Mouse (Mus musculus): ENCODE data around the gene Lingo1. TPM values are rescaled to one million over a fixed set of nuclear protein-coding genes. Genes with fewer than 3 reads are reported as not detected.

Gene Lingo1
- polyA plus RNA-seq, 1 experiment: 1.2 TPM

GRCm38 (mm10) chr9:56841864-56842263, 45.6 kb upstream of the Lingo1 start:
- TF ChIP-seq SRF (IDR thresholded peaks at IDR 0.05; ENCODE audit: control insufficient read depth, insufficient read length, low read depth) (no peak), POLR2AphosphoS2 (IDR thresholded peaks at IDR 0.05; ENCODE audit: insufficient read length, low read depth) (no peak), USF1 (IDR thresholded peaks at IDR 0.05; ENCODE audit: low read depth) (no peak), MAX (IDR thresholded peaks at IDR 0.05; ENCODE audit: low read depth) (no peak), MYOG (IDR thresholded peaks at IDR 0.05; ENCODE audit: control insufficient read depth in 1 of 3, insufficient read depth in 1 of 3, insufficient read length in 2 of 3, low read depth in 2 of 3) (no peak), E2F4 (IDR thresholded peaks at IDR 0.05; ENCODE audit: insufficient read depth) (no peak), TCF3 (IDR thresholded peaks at IDR 0.05; ENCODE audit: insufficient read length, low read depth) (no peak), MYOD1 (IDR thresholded peaks at IDR 0.05; ENCODE audit: control insufficient read depth in 1 of 3, insufficient read length in 2 of 3, low read depth in 2 of 3) (no peak), REST (IDR thresholded peaks at IDR 0.05; ENCODE audit: insufficient read depth, insufficient read length) (no peak)
- H3K27me3 ChIP-seq (ENCODE audit: control insufficient read depth, insufficient read depth, insufficient read length): peaks cover 10% of the 10 kb centered on the region
- H3K79me2 ChIP-seq (ENCODE audit: control insufficient read depth, insufficient read depth): no peaks in the 10 kb centered on the region
- no peak overlapping the region for H3K4me2 ChIP-seq (ENCODE audit: low read depth)
- no peak overlapping the region for H3K4me3 ChIP-seq
- H3K36me3 ChIP-seq (ENCODE audit: control insufficient read depth, insufficient read depth): no peaks in the 10 kb centered on the region
- H3ac ChIP-seq (ENCODE audit: control insufficient read depth, insufficient read length): no peak overlapping the region

GRCm38 (mm10) chr9:56840721-56841120, 44.5 kb upstream of the Lingo1 start:
- Histone ChIP-seq H3ac (ENCODE audit: control insufficient read depth, insufficient read length) (no peak overlapping the region), H3K27me3 (ENCODE audit: control insufficient read depth, insufficient read depth, insufficient read length) (peaks cover 10% of the 10 kb centered on the region), H3K36me3 (ENCODE audit: control insufficient read depth, insufficient read depth) (no peaks in the 10 kb centered on the region), H3K4me2 (ENCODE audit: low read depth) (no peak overlapping the region), H3K4me3 (no peak overlapping the region), H3K79me2 (ENCODE audit: control insufficient read depth, insufficient read depth) (no peaks in the 10 kb centered on the region)
- TF ChIP-seq CEBPB (IDR thresholded peaks at IDR 0.05; ENCODE audit: insufficient read depth, poor library complexity, severe bottlenecking) (no peak), E2F4 (IDR thresholded peaks at IDR 0.05; ENCODE audit: insufficient read depth) (no peak), SRF (IDR thresholded peaks at IDR 0.05; ENCODE audit: control insufficient read depth, insufficient read length, low read depth) (no peak), USF1 (IDR thresholded peaks at IDR 0.05; ENCODE audit: low read depth) (no peak)

- Histone ChIP-seq H3K4me2 (ENCODE audit: low read depth) (no peak overlapping the region), H3K4me3 (no peak overlapping the region), H3K27me3 (ENCODE audit: control insufficient read depth, insufficient read depth, insufficient read length) (peaks cover 14% of the 10 kb centered on the region), H3ac (ENCODE audit: control insufficient read depth, insufficient read length) (no peak overlapping the region), H3K36me3 (ENCODE audit: control insufficient read depth, insufficient read depth) (no peaks in the 10 kb centered on the region), H3K79me2 (ENCODE audit: control insufficient read depth, insufficient read depth) (no peaks in the 10 kb centered on the region)
- TF ChIP-seq USF1 (IDR thresholded peaks at IDR 0.05; ENCODE audit: low read depth) (no peak), SRF (IDR thresholded peaks at IDR 0.05; ENCODE audit: control insufficient read depth, insufficient read length, low read depth) (no peak), MYOG (IDR thresholded peaks at IDR 0.05; ENCODE audit: control insufficient read depth in 1 of 3, insufficient read depth in 1 of 3, insufficient read length in 2 of 3, low read depth in 2 of 3) (no peak), TCF12 (IDR thresholded peaks at IDR 0.05; ENCODE audit: insufficient read depth, poor library complexity, severe bottlenecking) (no peak), POLR2AphosphoS2 (IDR thresholded peaks at IDR 0.05; ENCODE audit: insufficient read length, low read depth) (no peak), MAX (IDR thresholded peaks at IDR 0.05; ENCODE audit: low read depth) (no peak), REST (IDR thresholded peaks at IDR 0.05; ENCODE audit: insufficient read depth, insufficient read length) (no peak), E2F4 (IDR thresholded peaks at IDR 0.05; ENCODE audit: insufficient read depth) (no peak), TCF3 (IDR thresholded peaks at IDR 0.05; ENCODE audit: insufficient read length, low read depth) (no peak), POLR2A (IDR thresholded peaks at IDR 0.05; ENCODE audit: insufficient read length, low read depth) (no peak), CEBPB (IDR thresholded peaks at IDR 0.05; ENCODE audit: insufficient read depth, poor library complexity, severe bottlenecking) (no peak), MYOD1 (IDR thresholded peaks at IDR 0.05; ENCODE audit: control insufficient read depth in 1 of 3, insufficient read length in 2 of 3, low read depth in 2 of 3) (no peak)
Observed at GRCm38 (mm10) chr9:56835152-56835551, 38.9 kb upstream of the Lingo1 start.

GRCm38 (mm10) chr9:56832900-56833299, 36.6 kb upstream of the Lingo1 start:
- no peak for TF ChIP-seq USF1 (IDR thresholded peaks at IDR 0.05; ENCODE audit: low read depth)
- no peak for TF ChIP-seq SRF (IDR thresholded peaks at IDR 0.05; ENCODE audit: control insufficient read depth, insufficient read length, low read depth)
- Histone ChIP-seq H3K4me2 (ENCODE audit: low read depth) (no peak overlapping the region), H3K79me2 (ENCODE audit: control insufficient read depth, insufficient read depth) (no peaks in the 10 kb centered on the region), H3ac (ENCODE audit: control insufficient read depth, insufficient read length) (no peak overlapping the region), H3K27me3 (ENCODE audit: control insufficient read depth, insufficient read depth, insufficient read length) (peaks cover 4% of the 10 kb centered on the region), H3K36me3 (ENCODE audit: control insufficient read depth, insufficient read depth) (no peaks in the 10 kb centered on the region), H3K4me3 (no peak overlapping the region)

GRCm38 (mm10) chr9:56831904-56832303, 35.6 kb upstream of the Lingo1 start:
- H3K79me2 ChIP-seq (ENCODE audit: control insufficient read depth, insufficient read depth): no peaks in the 10 kb centered on the region
- no peak overlapping the region for H3ac ChIP-seq (ENCODE audit: control insufficient read depth, insufficient read length)
- H3K36me3 ChIP-seq (ENCODE audit: control insufficient read depth, insufficient read depth): no peaks in the 10 kb centered on the region
- no peak overlapping the region for H3K4me3 ChIP-seq
- no peak for TF ChIP-seq POLR2A (IDR thresholded peaks at IDR 0.05; ENCODE audit: insufficient read length, low read depth)
- no peak for TF ChIP-seq TCF12 (IDR thresholded peaks at IDR 0.05; ENCODE audit: insufficient read depth, poor library complexity, severe bottlenecking)
- no peak for TF ChIP-seq USF1 (IDR thresholded peaks at IDR 0.05; ENCODE audit: low read depth)
- no peak for TF ChIP-seq REST (IDR thresholded peaks at IDR 0.05; ENCODE audit: insufficient read depth, insufficient read length)
- no peak for TF ChIP-seq MAX (IDR thresholded peaks at IDR 0.05; ENCODE audit: low read depth)
- no peak for TF ChIP-seq E2F4 (IDR thresholded peaks at IDR 0.05; ENCODE audit: insufficient read depth)
- TF ChIP-seq CEBPB (IDR thresholded peaks at IDR 0.05; ENCODE audit: insufficient read depth, poor library complexity, severe bottlenecking): no peak
- no peak for TF ChIP-seq TCF3 (IDR thresholded peaks at IDR 0.05; ENCODE audit: insufficient read length, low read depth)
- no peak for TF ChIP-seq SRF (IDR thresholded peaks at IDR 0.05; ENCODE audit: control insufficient read depth, insufficient read length, low read depth)
- H3K27me3 ChIP-seq (ENCODE audit: control insufficient read depth, insufficient read depth, insufficient read length): peaks cover 6% of the 10 kb centered on the region
- no peak overlapping the region for H3K4me2 ChIP-seq (ENCODE audit: low read depth)

All from myocyte (in vitro differentiated cells).